Mouse (Mus musculus) right cerebral cortex, postnatal 36 days (tissue): ENCODE results near the gene Yod1.

Source experiments
- DNase-seq, 2 experiments: peaks; one replicate each; pipeline ENCODE4 v3.0.0; 2022; ENCODE audit warnings: low spot score in 2 of 2, mixed read lengths in 1 of 2

Gene Yod1

DNA sequence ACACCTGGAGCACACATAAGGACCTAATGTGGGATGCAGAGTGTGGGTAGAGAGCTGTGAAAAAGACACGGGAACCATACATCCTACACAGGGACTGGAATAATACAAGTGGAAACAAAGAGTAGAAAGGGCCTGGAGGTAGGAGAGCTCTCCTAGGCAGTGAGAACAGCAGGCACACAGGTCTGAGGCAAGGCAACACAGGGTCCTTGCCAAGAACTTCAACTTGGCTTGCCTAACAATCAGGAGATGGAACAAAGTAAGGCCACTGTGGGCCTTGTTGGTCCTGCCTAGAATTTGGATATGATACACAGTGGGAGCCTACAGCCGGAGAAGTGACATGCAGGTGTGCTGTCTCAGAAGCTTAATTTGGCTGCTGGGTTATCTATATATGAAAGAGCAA, 52.8 kb downstream of the Yod1 start:
- no peak for DNase-seq

DNA sequence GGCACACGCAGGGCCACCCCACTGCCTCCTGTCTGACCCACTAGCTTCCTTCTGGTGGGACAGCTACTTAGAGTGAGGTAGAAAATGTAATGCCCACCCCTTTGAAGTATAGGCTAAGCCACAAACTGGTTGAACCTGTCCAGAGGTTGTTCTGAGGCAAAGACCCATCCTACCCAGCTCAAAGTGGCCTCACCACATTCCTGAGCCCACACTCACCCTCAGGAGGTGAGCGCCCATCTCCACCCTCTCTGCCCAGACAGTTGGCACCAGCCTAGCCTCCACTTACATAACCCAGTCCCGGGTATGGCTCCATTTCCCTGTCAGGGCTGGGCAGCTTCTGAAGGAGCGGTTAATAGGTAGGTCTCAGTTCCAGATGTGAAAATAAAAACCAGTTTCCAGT, 53.4 kb downstream of the Yod1 start:
- DNase-seq = no peak

DNA sequence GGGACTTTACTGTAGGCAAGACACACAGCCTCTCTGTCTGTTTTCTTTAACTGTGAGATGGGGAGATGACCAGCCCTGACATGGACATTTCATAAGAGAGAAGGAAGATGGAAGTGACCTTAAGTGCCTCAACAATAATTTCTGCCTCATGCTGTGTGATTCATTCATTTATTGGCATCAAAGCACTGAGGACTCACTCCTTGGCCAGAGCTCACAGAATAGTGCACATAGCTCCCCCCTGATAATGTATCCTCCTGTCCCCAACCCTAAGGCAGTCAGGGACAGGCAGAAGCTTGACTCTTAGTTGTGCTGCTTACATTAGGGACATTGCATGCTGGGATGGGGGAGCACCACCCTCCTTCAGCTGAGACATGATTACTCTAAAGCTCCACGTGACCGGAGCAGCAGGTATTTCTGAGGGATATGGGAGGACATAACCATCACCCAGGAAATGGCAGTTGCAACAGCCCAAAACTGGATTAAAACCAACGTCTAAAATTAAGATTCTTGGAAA, 53.9 kb downstream of the Yod1 start:
- DNase-seq = no peak
